Mouse (Mus musculus) thymus, postnatal 0 days (tissue): ENCODE data around the gene Emsy. TPM values are rescaled to one million over a fixed set of nuclear protein-coding genes. Genes with fewer than 3 reads are reported as not detected.
A peak's percentile ranks its signal among the peaks of the same experiment; 100 is the strongest.

ENCODE experiments used
- DNase-seq: peaks from one replicate; pipeline ENCODE4 v3.0.0-alpha.2; 2015; ENCODE audit warnings: low spot score
- polyA plus RNA-seq: library from polyadenylated mRNA; unstranded; fragments of >200 nt; fragmentation: Nextera tagmentation; extraction: Ambion mirVana; gene quantifications from 2 replicates; pipeline ENCODE4 v1.2.1, GENCODE M21; 2015

Emsy gene
- polyA plus RNA-seq: 12.6 and 14.9 TPM in 2 replicates

GRCm38 (mm10) chr7:98656531-98657221, at the start of gene Emsy:
Gene Emsy (minus strand): TSS chr7:98656783.
- DNase-seq: peak; percentile 96

GRCm38 (mm10) chr7:98704276-98704675, 47.7 kb upstream of the Emsy start:
- DNase-seq: no peak

GRCm38 (mm10) chr7:98703365-98703881, 46.8 kb upstream of the Emsy start:
- DNase-seq: peak; percentile 55

- peak; percentile 100 for DNase-seq
These were observed 46.0 kb upstream of the Emsy start, which contains the start of gene Thap12 for GRCm38 (mm10) chr7:98702283-98703240. Gene Thap12 (plus strand): TSS chr7:98703103.

GRCm38 (mm10) chr7:98701771-98702170, 45.2 kb upstream of the Emsy start:
- peak; percentile 28 for DNase-seq

- DNase-seq: no peak
These were observed 42.0 kb upstream of the Emsy start for GRCm38 (mm10) chr7:98698590-98698989.

- DNase-seq: no peak
These were observed 41.5 kb upstream of the Emsy start for GRCm38 (mm10) chr7:98698041-98698440.

GRCm38 (mm10) chr7:98697496-98697895, 40.9 kb upstream of the Emsy start:
- DNase-seq: peak; percentile 38

GRCm38 (mm10) chr7:98694046-98694445, 37.5 kb upstream of the Emsy start:
- DNase-seq: peak; percentile 84

GRCm38 (mm10) chr7:98692761-98693546, 36.4 kb upstream of the Emsy start:
- peak; percentile 29 for DNase-seq

GRCm38 (mm10) chr7:98690831-98691230, 34.2 kb upstream of the Emsy start:
- no peak for DNase-seq

- no peak for DNase-seq
These were observed 33.5 kb upstream of the Emsy start for GRCm38 (mm10) chr7:98690126-98690525.

- DNase-seq: no peak
These were observed 29.3 kb upstream of the Emsy start for GRCm38 (mm10) chr7:98685895-98686294.

- no peak for DNase-seq
These were observed 26.2 kb upstream of the Emsy start for GRCm38 (mm10) chr7:98682821-98683220.

GRCm38 (mm10) chr7:98680691-98681090, 24.1 kb upstream of the Emsy start:
- DNase-seq: no peak

GRCm38 (mm10) chr7:98678441-98678840, 21.9 kb upstream of the Emsy start:
- DNase-seq: no peak

- DNase-seq: no peak
These were observed 20.9 kb upstream of the Emsy start for GRCm38 (mm10) chr7:98677511-98677910.

GRCm38 (mm10) chr7:98674344-98674743, 17.8 kb upstream of the Emsy start:
- no peak for DNase-seq

GRCm38 (mm10) chr7:98672241-98672955, 15.8 kb upstream of the Emsy start:
- DNase-seq: no peak

GRCm38 (mm10) chr7:98671416-98671815, 14.8 kb upstream of the Emsy start:
- no peak for DNase-seq
